Mouse (Mus musculus) megakaryocyte, embryonic 14.5 days (primary cell): ENCODE results near the gene Lhpp. TPM values are rescaled to one million over a fixed set of nuclear protein-coding genes. Genes with fewer than 3 reads are reported as not detected.
A peak's percentile ranks its signal among the peaks of the same experiment; 100 is the strongest.
"Not testable (repeated sequence)": the region's sequence is repeated elsewhere in the genome, so short reads cannot be mapped to it uniquely, and the experiment has no call there.

Experiments used
- H3K27me3 ChIP-seq: replicated peaks from 2 replicates; pipeline ENCODE3; 2012; ENCODE audit warnings: inconsistent platforms
- H3K36me3 ChIP-seq: replicated peaks from 2 replicates; pipeline ENCODE3; 2012; ENCODE audit warnings: low read length, inconsistent platforms, mixed read lengths
- H3K4me1 ChIP-seq: 2 replicates; pipeline ENCODE4 v1.6.1; 2012; ENCODE audit warnings: inconsistent platforms
- H3K4me3 ChIP-seq: replicated peaks from 2 replicates; pipeline ENCODE3; 2012; ENCODE audit warnings: moderate library complexity, mild to moderate bottlenecking, inconsistent platforms
- H3K9me3 ChIP-seq: 2 replicates; pipeline ENCODE4 v1.6.1; 2012; ENCODE audit warnings: inconsistent platforms
- FLI1 ChIP-seq: IDR thresholded peaks from 2 replicates; pipeline ENCODE4 v1.6.1; 2012; ENCODE audit warnings: low read length, inconsistent platforms, mixed read lengths
- GATA1 ChIP-seq: IDR thresholded peaks from 3 replicates; pipeline ENCODE4 v1.6.1; 2012; ENCODE audit warnings: mixed read lengths, low read length, inconsistent platforms, borderline replicate concordance
- polyA plus RNA-seq: library from polyadenylated mRNA; stranded (reverse); fragments of >175 nt; gene quantifications from 2 replicates; pipeline ENCODE4 v1.2.3, GENCODE M21; 2012; ENCODE audit warnings: low replicate concordance; ENCODE audit not compliant: insufficient read depth

The Lhpp gene
- polyA plus RNA-seq, 1 experiment = 2.5 TPM

- H3K4me3 ChIP-seq = peak overlapping the region; percentile 72
- H3K27me3 ChIP-seq = peaks cover 7% of the 10 kb centered on the region
- TF ChIP-seq FLI1 (no peak), GATA1 (no peak)
- H3K4me1 ChIP-seq = peaks cover 94% of the 10 kb centered on the region
- no peaks in the 10 kb centered on the region for H3K36me3 ChIP-seq
- no peaks in the 10 kb centered on the region for H3K9me3 ChIP-seq
Measured at GRCm38 (mm10) chr7:132659633-132660032, 49.2 kb downstream of the Lhpp start.

GRCm38 (mm10) chr7:132662831-132663230 lies 52.4 kb downstream of the Lhpp start:
- not testable (repeated sequence) for H3K9me3 ChIP-seq, H3K4me3 ChIP-seq, H3K27me3 ChIP-seq, H3K36me3 ChIP-seq
- peaks cover 67% of the 10 kb centered on the region for H3K4me1 ChIP-seq

GRCm38 (mm10) chr7:132664815-132665214 lies 54.4 kb downstream of the Lhpp start:
- Histone ChIP-seq H3K4me1 (peaks cover 63% of the 10 kb centered on the region), H3K36me3 (no peaks in the 10 kb centered on the region), H3K27me3 (peaks cover 10% of the 10 kb centered on the region), H3K4me3 (no peak overlapping the region), H3K9me3 (no peaks in the 10 kb centered on the region)
- TF ChIP-seq GATA1 = no peak
- no peak for TF ChIP-seq FLI1

- Histone ChIP-seq H3K36me3 (peaks cover 2% of the 10 kb centered on the region), H3K9me3 (no peaks in the 10 kb centered on the region), H3K4me3 (no peak overlapping the region), H3K27me3 (peaks cover 10% of the 10 kb centered on the region), H3K4me1 (peaks cover 63% of the 10 kb centered on the region)
- no peak for TF ChIP-seq GATA1
Measured at GRCm38 (mm10) chr7:132665664-132666382, 55.4 kb downstream of the Lhpp start.

GRCm38 (mm10) chr7:132666516-132666915 lies 56.1 kb downstream of the Lhpp start:
- Histone ChIP-seq H3K9me3 (no peaks in the 10 kb centered on the region), H3K27me3 (peaks cover 10% of the 10 kb centered on the region), H3K36me3 (peaks cover 2% of the 10 kb centered on the region), H3K4me3 (no peak overlapping the region), H3K4me1 (peaks cover 59% of the 10 kb centered on the region)
- TF ChIP-seq GATA1 (no peak), FLI1 (no peak)

GRCm38 (mm10) chr7:132668604-132669003 lies 58.2 kb downstream of the Lhpp start:
- Histone ChIP-seq H3K9me3 (no peaks in the 10 kb centered on the region), H3K27me3 (peaks cover 7% of the 10 kb centered on the region), H3K4me1 (peaks cover 50% of the 10 kb centered on the region), H3K4me3 (no peak overlapping the region), H3K36me3 (peaks cover 2% of the 10 kb centered on the region)
- no peak for TF ChIP-seq GATA1

GRCm38 (mm10) chr7:132669999-132670862 lies 59.8 kb downstream of the Lhpp start:
- no peaks in the 10 kb centered on the region for H3K9me3 ChIP-seq
- no peaks in the 10 kb centered on the region for H3K27me3 ChIP-seq
- peaks cover 52% of the 10 kb centered on the region for H3K4me1 ChIP-seq
- peaks cover 2% of the 10 kb centered on the region for H3K36me3 ChIP-seq
- no peak for TF ChIP-seq GATA1
- TF ChIP-seq FLI1 = no peak
- no peak overlapping the region for H3K4me3 ChIP-seq

- no peaks in the 10 kb centered on the region for H3K27me3 ChIP-seq
- H3K4me3 ChIP-seq = no peak overlapping the region
- peaks cover 57% of the 10 kb centered on the region for H3K4me1 ChIP-seq
- H3K9me3 ChIP-seq = no peaks in the 10 kb centered on the region
- peaks cover 2% of the 10 kb centered on the region for H3K36me3 ChIP-seq
- no peak for TF ChIP-seq FLI1
- no peak for TF ChIP-seq GATA1
Measured at GRCm38 (mm10) chr7:132670863-132671165, 60.4 kb downstream of the Lhpp start.

- Histone ChIP-seq H3K4me3 (peak overlapping the region; percentile 71), H3K27me3 (no peaks in the 10 kb centered on the region), H3K9me3 (no peaks in the 10 kb centered on the region), H3K36me3 (peaks cover 2% of the 10 kb centered on the region), H3K4me1 (peaks cover 71% of the 10 kb centered on the region)
- no peak for TF ChIP-seq GATA1
Measured at GRCm38 (mm10) chr7:132672481-132672959, 62.1 kb downstream of the Lhpp start.

- H3K36me3 ChIP-seq = peaks cover 2% of the 10 kb centered on the region
- H3K4me3 ChIP-seq = no peak overlapping the region
- TF ChIP-seq FLI1 (no peak), GATA1 (no peak)
- H3K27me3 ChIP-seq = no peaks in the 10 kb centered on the region
- H3K4me1 ChIP-seq = peaks cover 74% of the 10 kb centered on the region
- no peaks in the 10 kb centered on the region for H3K9me3 ChIP-seq
Measured at GRCm38 (mm10) chr7:132673931-132674755, 63.7 kb downstream of the Lhpp start.
